ENCODE assay signal across 8 mouse cellular contexts in genomic region chr11:48817794-48818193, GRCm38 (mm10). TPM values are rescaled to one million over a fixed set of nuclear protein-coding genes. Genes with fewer than 3 reads are reported as not detected.
DNase-seq lines count a peak whose midpoint lies in the region; ATAC-seq and TF ChIP-seq lines count a peak whose summit lies in the region.

No protein-coding gene starts in this region.

- dilution Hi-C loops in CH12.LX (cut with MboI; ENCODE audit: extremely low pct_ligation_motif_present, extremely low pct_unique_long_range_greater_than_20kb, low sequenced_read_pairs) = no loop called here

- no peak for TF ChIP-seq RAD21 in CH12.LX (IDR thresholded peaks at IDR 0.05; ENCODE audit: low read depth, low read length)

- H3K4me1 ChIP-seq in heart, embryonic 11.5 days (ENCODE audit: control insufficient read depth, insufficient read depth, low read length) = peaks cover 16% of the 10 kb centered on the region
- H3K4me1 ChIP-seq in CH12.LX (ENCODE audit: control insufficient read depth in 1 of 2, insufficient read depth in 2 of 2) = peaks cover 9 to 66% of the 10 kb centered on the region in 2 experiments
- H3K4me1 ChIP-seq in forebrain, embryonic 16.5 days (replicated peaks; ENCODE audit: control insufficient read depth, insufficient read depth, low read length) = peaks cover 28% of the 10 kb centered on the region

- no peak for ATAC-seq in heart, embryonic 11.5 days (replicated peaks; ENCODE audit: insufficient number of reproducible peaks, low FRiP score, low TSS enrichment)
- ATAC-seq in forebrain, embryonic 16.5 days = no peak

- DNase-seq in heart, adult 18-20 months = no peak
- no peak for DNase-seq in CH12.LX (ENCODE audit: extremely low read depth)
- DNase-seq in lung, postnatal 36 days = peak; percentile 23
- no peak for DNase-seq in ovary, postnatal 14 days (ENCODE audit: low spot score)
- DNase-seq in spleen, postnatal 14 days (ENCODE audit: low spot score in 2 of 2) = no peak
- no peak for DNase-seq in layer of hippocampus, adult 9-10 months (ENCODE audit: low spot score)

- no peaks in the 10 kb centered on the region for H3K9me3 ChIP-seq in heart, embryonic 11.5 days (replicated peaks; ENCODE audit: control insufficient read depth, low read length)
- H3K9me3 ChIP-seq in CH12.LX (replicated peaks; ENCODE audit: low read length) = no peaks in the 10 kb centered on the region
- no peaks in the 10 kb centered on the region for H3K9me3 ChIP-seq in forebrain, embryonic 16.5 days (ENCODE audit: control insufficient read depth, low read length)

- in situ Hi-C loops in CH12.LX (cut with MboI; ENCODE audit: low pct_ligation_motif_present, low pct_unique_long_range_greater_than_20kb, low sequenced_read_pairs) = loop anchor here (5.0 kb wide), 1 partner anchor 35 kb away; no protein-coding TSS in a partner anchor

- H3K4me2 ChIP-seq in heart, embryonic 11.5 days = peak overlapping the region; percentile 81
- H3K4me2 ChIP-seq in CH12.LX (ENCODE audit: insufficient read depth, low read depth, poor library complexity, severe bottlenecking) = peak overlapping the region; percentile 88
- peak overlapping the region; percentile 90 for H3K4me2 ChIP-seq in forebrain, embryonic 16.5 days (ENCODE audit: low read length)

- H3K27me3 ChIP-seq in heart, embryonic 11.5 days (ENCODE audit: control insufficient read depth, insufficient read depth, low read length) = no peaks in the 10 kb centered on the region
- no peaks in the 10 kb centered on the region for H3K27me3 ChIP-seq in CH12.LX (replicated peaks)
- 0 out of 2 replicates have a peak, but pooled peaks cover 3% of the 10 kb centered on the region for H3K27me3 ChIP-seq in forebrain, embryonic 16.5 days (replicated peaks; ENCODE audit: control insufficient read depth, insufficient read depth, low read length)

- WGBS in heart, embryonic 11.5 days (ENCODE audit: insufficient replicate concordance) = 7% methylated on average over 9 of the region's 9 CpGs
- 6% methylated on average over 9 of the region's 9 CpGs for WGBS in forebrain, embryonic 16.5 days

- H3K27ac ChIP-seq in heart, embryonic 11.5 days (ENCODE audit: low read depth, low read length) = peak overlapping the region; percentile 98
- 0 out of 2 replicates have a peak overlapping the region, but pooled peaks have one; percentile 50 for H3K27ac ChIP-seq in CH12.LX (ENCODE audit: insufficient read depth, low read depth)
- H3K27ac ChIP-seq in forebrain, embryonic 16.5 days (ENCODE audit: low read length) = peak overlapping the region; percentile 96

- no peak for TF ChIP-seq EP300 in CH12.LX (IDR thresholded peaks at IDR 0.05; ENCODE audit: low read length)

- H3K36me3 ChIP-seq in heart, embryonic 11.5 days (ENCODE audit: control insufficient read depth, insufficient read depth, low read length) = no peaks in the 10 kb centered on the region; the same call in 1 of the 2 replicates
- peaks cover 12 to 30% of the 10 kb centered on the region in 2 experiments for H3K36me3 ChIP-seq in CH12.LX (replicated peaks in 1 of 2; ENCODE audit: control insufficient read depth in 1 of 2, insufficient read depth in 1 of 2, low read length in 1 of 2)
- no peaks in the 10 kb centered on the region for H3K36me3 ChIP-seq in forebrain, embryonic 16.5 days (ENCODE audit: control insufficient read depth, insufficient read depth)

- peaks cover 27% of the 10 kb centered on the region for H3K79me2 ChIP-seq in CH12.LX (replicated peaks; ENCODE audit: control insufficient read depth, extremely low read depth, insufficient read depth, poor library complexity, severe bottlenecking)

- no peak for TF ChIP-seq CTCF in CH12.LX (conservative IDR thresholded peaks at IDR 0.05 in 1 of 2, IDR thresholded peaks at IDR 0.05 in 1 of 2; ENCODE audit: low read depth in 2 of 2, low read length in 2 of 2)

- H3K9ac ChIP-seq in heart, embryonic 11.5 days (ENCODE audit: low read depth, low read length) = peak overlapping the region; percentile 93; the same call in 1 of the 2 replicates
- peak overlapping the region; percentile 88 for H3K9ac ChIP-seq in CH12.LX (ENCODE audit: insufficient read depth, low read depth)
- peak overlapping the region; percentile 85 for H3K9ac ChIP-seq in forebrain, embryonic 16.5 days (replicated peaks; ENCODE audit: low read depth, low read length)

- no peak for TF ChIP-seq POLR2A in CH12.LX (IDR thresholded peaks at IDR 0.05; ENCODE audit: low read depth, low read length)

- H3K4me3 ChIP-seq in heart, embryonic 11.5 days (ENCODE audit: low read depth, low read length) = peak overlapping the region; percentile 92
- peak overlapping the region; percentile 65 to 94 (median 85) for H3K4me3 ChIP-seq in CH12.LX (replicated peaks in 1 of 3; ENCODE audit: low read depth in 2 of 3, low read length in 2 of 3, poor library complexity in 1 of 3)
- peak overlapping the region; percentile 80 for H3K4me3 ChIP-seq in forebrain, embryonic 16.5 days (replicated peaks; ENCODE audit: low read length)

TF ChIP-seq in CH12.LX, 34 proteins besides CTCF, POLR2A, EP300 and RAD21:
- no peak for TF ChIP-seq JUN (IDR thresholded peaks at IDR 0.05; ENCODE audit: insufficient read depth, low read depth, low read length)
- TF ChIP-seq TBP (conservative IDR thresholded peaks at IDR 0.05; ENCODE audit: low read depth, low read length) = no peak
- no peak for TF ChIP-seq MAX (IDR thresholded peaks at IDR 0.05; ENCODE audit: low read length)
- TF ChIP-seq ZC3H11A (IDR thresholded peaks at IDR 0.05; ENCODE audit: low read depth, low read length) = no peak
- no peak for TF ChIP-seq USF2 (conservative IDR thresholded peaks at IDR 0.05; ENCODE audit: low read depth, low read length)
- TF ChIP-seq CHD1 (IDR thresholded peaks at IDR 0.05; ENCODE audit: low read depth, low read length) = no peak; the same call in 1 of the 2 replicates
- TF ChIP-seq JUND (conservative IDR thresholded peaks at IDR 0.05; ENCODE audit: low read depth, low read length) = no peak
- no peak for TF ChIP-seq NELFE (IDR thresholded peaks at IDR 0.05; ENCODE audit: low read depth, low read length)
- no peak for TF ChIP-seq ELF1 (IDR thresholded peaks at IDR 0.05; ENCODE audit: low read depth, low read length)
- TF ChIP-seq UBTF (IDR thresholded peaks at IDR 0.05; ENCODE audit: low read depth, low read length) = no peak
- TF ChIP-seq E2F4 (IDR thresholded peaks at IDR 0.05; ENCODE audit: insufficient replicate concordance, low read depth, low read length) = no peak
- TF ChIP-seq POLR2AphosphoS2 (IDR thresholded peaks at IDR 0.05; ENCODE audit: low read depth, low read length) = no peak
- TF ChIP-seq SMC3 (IDR thresholded peaks at IDR 0.05; ENCODE audit: low read depth, low read length) = no peak
- no peak for TF ChIP-seq ETS1 (conservative IDR thresholded peaks at IDR 0.05; ENCODE audit: low read depth, low read length)
- no peak for TF ChIP-seq GABPA (IDR thresholded peaks at IDR 0.05; ENCODE audit: insufficient replicate concordance, low read depth, low read length)
- TF ChIP-seq MYC (IDR thresholded peaks at IDR 0.05; ENCODE audit: low read depth, low read length) = no peak
- no peak for TF ChIP-seq NRF1 (IDR thresholded peaks at IDR 0.05; ENCODE audit: low read depth, low read length)

RNA-seq across cellular contexts. Expression of gene Trim41, which starts 0.6 kb away (rescaled TPM):
- 3.3 and 3.7 TPM in 2 replicates for polyA plus RNA-seq in heart, embryonic 11.5 days (2014; fragmentation: Nextera tagmentation; extraction: Ambion mirVana)
- 10 to 100 TPM; 18.9 to 20.0 TPM for total RNA-seq in heart, adult 18-20 months (2021)
- total RNA-seq in CH12.LX (2012; rRNA removed) (30.2 and 36.0 TPM in 2 replicates), CH12.LX (2014; rRNA removed) (18.8 and 20.9 TPM in 2 replicates)
- polyA plus RNA-seq in CH12.LX (2012; ENCODE audit: insufficient read length, low read depth) = 51.6 and 63.7 TPM in 2 replicates
- 7.2 and 7.6 TPM in 2 replicates for polyA plus RNA-seq in forebrain, embryonic 16.5 days (2015; fragmentation: Nextera tagmentation; extraction: Ambion mirVana)

RNA-seq across cellular contexts. Expression of gene Trim7, which starts 8.1 kb away (rescaled TPM):
- polyA plus RNA-seq in heart, embryonic 11.5 days (2014; fragmentation: Nextera tagmentation; extraction: Ambion mirVana) = 0.43 and 0.70 TPM in 2 replicates
- 10 to 100 TPM; 13.2 to 13.7 TPM for total RNA-seq in heart, adult 18-20 months (2021)
- total RNA-seq in CH12.LX (2012; rRNA removed) (20.8 and 34.6 TPM in 2 replicates), CH12.LX (2014; rRNA removed) (9.2 and 9.5 TPM in 2 replicates)
- polyA plus RNA-seq in CH12.LX (2012; ENCODE audit: insufficient read length, low read depth) = 11.6 and 15.1 TPM in 2 replicates
- 1.4 and 2.0 TPM in 2 replicates for polyA plus RNA-seq in forebrain, embryonic 16.5 days (2015; fragmentation: Nextera tagmentation; extraction: Ambion mirVana)

RNA-seq across cellular contexts. Expression of gene Gm12184, which starts 8.7 kb away (rescaled TPM):
- polyA plus RNA-seq in heart, embryonic 11.5 days (2014; fragmentation: Nextera tagmentation; extraction: Ambion mirVana) = 2.9 and 4.0 TPM in 2 replicates
- total RNA-seq in heart, adult 18-20 months (2021) = 1 to 10 TPM; 2.4 to 2.8 TPM
- total RNA-seq in CH12.LX (2012; rRNA removed) (6.8 and 7.1 TPM in 2 replicates), CH12.LX (2014; rRNA removed) (51.6 and 61.0 TPM in 2 replicates)
- polyA plus RNA-seq in CH12.LX (2012; ENCODE audit: insufficient read length, low read depth) = 5.6 and 17.1 TPM in 2 replicates
- polyA plus RNA-seq in forebrain, embryonic 16.5 days (2015; fragmentation: Nextera tagmentation; extraction: Ambion mirVana) = 2.8 and 3.9 TPM in 2 replicates

RNA-seq across cellular contexts. Expression of gene Rack1, which starts 17.7 kb away (rescaled TPM):
- 538 and 603 TPM in 2 replicates for polyA plus RNA-seq in heart, embryonic 11.5 days (2014; fragmentation: Nextera tagmentation; extraction: Ambion mirVana)
- 100 to 1,000 TPM; 394 to 434 TPM for total RNA-seq in heart, adult 18-20 months (2021)
- total RNA-seq in CH12.LX (2012; rRNA removed) = 5,582 and 6,330 TPM in 2 replicates
- total RNA-seq in CH12.LX (2014; rRNA removed) = 4,885 and 5,265 TPM in 2 replicates
- 3,744 and 4,313 TPM in 2 replicates for polyA plus RNA-seq in CH12.LX (2012; ENCODE audit: insufficient read length, low read depth)
- 451 and 473 TPM in 2 replicates for polyA plus RNA-seq in forebrain, embryonic 16.5 days (2015; fragmentation: Nextera tagmentation; extraction: Ambion mirVana)

RNA-seq across cellular contexts. Expression of gene Irgm1, which starts 53.7 kb away (rescaled TPM):
- 4.9 and 5.9 TPM in 2 replicates for polyA plus RNA-seq in heart, embryonic 11.5 days (2014; fragmentation: Nextera tagmentation; extraction: Ambion mirVana)
- 10 to 100 TPM; 13.2 to 18.6 TPM for total RNA-seq in heart, adult 18-20 months (2021)
- total RNA-seq in CH12.LX (2012; rRNA removed) (25.7 and 35.0 TPM in 2 replicates), CH12.LX (2014; rRNA removed) (58.1 and 63.8 TPM in 2 replicates)
- polyA plus RNA-seq in CH12.LX (2012; ENCODE audit: insufficient read length, low read depth) = 49.0 and 52.2 TPM in 2 replicates
- 1.6 TPM in 2 replicates for polyA plus RNA-seq in forebrain, embryonic 16.5 days (2015; fragmentation: Nextera tagmentation; extraction: Ambion mirVana)
